Mouse (Mus musculus): ENCODE results near the gene E130218I03Rik. TPM values are rescaled to one million over a fixed set of nuclear protein-coding genes. Genes with fewer than 3 reads are reported as not detected.
A peak's percentile ranks its signal among the peaks of the same experiment; 100 is the strongest.

E130218I03Rik gene
- polyA plus RNA-seq, 1 experiment: not detected

DNA sequence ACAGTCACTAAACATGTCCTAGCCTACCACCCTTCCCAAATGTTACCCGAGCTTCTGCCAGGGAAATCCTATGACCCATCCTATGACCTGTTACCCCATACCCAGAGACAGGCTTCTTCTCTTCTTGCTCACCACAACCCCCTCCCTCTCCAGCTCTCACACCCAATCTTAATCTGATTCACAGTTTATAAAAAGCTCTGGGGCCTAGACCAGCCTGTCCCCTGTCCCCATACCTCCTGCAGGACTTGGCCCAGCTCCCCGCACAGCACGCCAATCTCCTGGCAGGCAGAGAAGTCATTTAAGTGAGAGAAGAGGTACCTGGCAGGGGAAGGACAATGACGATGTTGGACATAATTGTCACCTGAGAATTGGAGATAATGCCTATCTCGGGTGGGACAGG, 8.6 kb upstream of the E130218I03Rik start:
- H3K9me3 ChIP-seq (ENCODE audit: control insufficient read depth, low read length): no peaks in the 10 kb centered on the region
- peaks cover 34% of the 10 kb centered on the region for H3K27me3 ChIP-seq (ENCODE audit: control insufficient read depth)
- H3K4me3 ChIP-seq (replicated peaks): no peak overlapping the region
- H3K36me3 ChIP-seq (ENCODE audit: control insufficient read depth): no peaks in the 10 kb centered on the region
- H3K4me1 ChIP-seq (ENCODE audit: control insufficient read depth): peaks cover 13% of the 10 kb centered on the region
- TF ChIP-seq GATA1 (IDR thresholded peaks at IDR 0.05; ENCODE audit: low read length): no peak
- no peak for TF ChIP-seq TAL1 (IDR thresholded peaks at IDR 0.05; ENCODE audit: low read length)

DNA sequence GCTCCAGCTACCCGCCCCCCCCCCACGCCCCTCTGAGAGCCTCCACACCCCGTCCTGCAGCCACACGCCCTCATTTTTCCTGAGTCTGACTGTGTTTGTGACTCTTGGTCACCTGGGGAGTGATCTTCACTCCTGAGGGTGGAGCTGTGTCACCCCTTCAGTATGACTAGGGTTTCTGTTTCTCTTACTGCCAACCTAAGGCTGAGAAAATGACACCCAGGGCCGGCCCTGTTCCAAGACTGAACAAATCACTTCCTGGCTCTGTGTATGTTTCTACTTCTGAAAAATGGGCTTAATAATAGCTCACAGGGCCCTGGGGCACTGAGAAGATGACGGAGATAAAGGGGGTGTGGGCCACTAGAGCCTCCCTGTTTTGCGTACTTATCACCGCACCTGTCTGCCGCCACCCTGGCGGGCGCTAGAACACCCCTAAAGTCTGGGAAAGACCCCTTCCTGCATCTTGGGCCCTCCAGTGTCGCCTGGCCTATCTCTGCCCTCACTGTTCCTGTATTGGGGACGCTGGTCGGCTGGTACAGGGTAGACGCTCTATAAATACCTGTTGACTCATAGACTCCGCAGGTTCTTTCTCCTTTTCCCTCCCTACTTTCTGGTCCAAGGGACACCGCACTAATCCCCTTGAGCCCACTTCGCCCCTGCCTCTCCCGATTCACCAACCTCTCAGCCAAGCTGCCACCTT, 5.7 kb upstream of the E130218I03Rik start:
- Histone ChIP-seq H3K4me1 (ENCODE audit: control insufficient read depth) (peaks cover 13% of the 10 kb centered on the region), H3K36me3 (ENCODE audit: control insufficient read depth) (no peaks in the 10 kb centered on the region), H3K27me3 (ENCODE audit: control insufficient read depth) (peaks cover 32% of the 10 kb centered on the region), H3K9me3 (ENCODE audit: control insufficient read depth, low read length) (no peaks in the 10 kb centered on the region), H3K4me3 (replicated peaks) (no peak overlapping the region)
- TF ChIP-seq GATA1 (IDR thresholded peaks at IDR 0.05; ENCODE audit: low read length): no peak
- TF ChIP-seq TAL1 (IDR thresholded peaks at IDR 0.05; ENCODE audit: low read length): no peak

DNA sequence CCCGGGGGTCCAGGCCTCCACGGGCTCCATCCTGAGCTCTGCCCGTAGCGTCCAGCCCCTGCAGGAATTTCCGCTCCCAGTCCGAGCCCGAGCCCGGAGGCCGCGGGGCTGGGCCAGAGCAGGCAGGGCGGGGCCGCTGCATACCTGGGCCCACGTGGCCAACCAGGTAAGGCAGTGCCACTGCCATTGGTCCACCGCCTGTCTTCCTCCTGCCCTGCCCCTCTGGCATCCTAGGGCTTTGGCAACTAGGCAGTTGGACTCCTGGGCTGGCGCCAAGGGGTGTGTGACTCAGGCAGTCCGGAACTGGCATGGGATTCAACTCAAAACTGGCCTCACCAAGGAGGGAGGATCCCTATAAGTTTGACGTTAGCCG, 5.2 kb upstream of the E130218I03Rik start, which contains the start of gene Cnksr1:
Gene Cnksr1, minus strand, starts transcription at position 121 of the 373 bp plus-strand sequence.
- no peaks in the 10 kb centered on the region for H3K36me3 ChIP-seq (ENCODE audit: control insufficient read depth)
- peaks cover 32% of the 10 kb centered on the region for H3K27me3 ChIP-seq (ENCODE audit: control insufficient read depth)
- TF ChIP-seq GATA1 (IDR thresholded peaks at IDR 0.05; ENCODE audit: low read length) (no peak), TAL1 (IDR thresholded peaks at IDR 0.05; ENCODE audit: low read length) (no peak)
- H3K4me3 ChIP-seq (replicated peaks): no peak within 1 kb of the TSS
- H3K9me3 ChIP-seq (ENCODE audit: control insufficient read depth, low read length): no peaks in the 10 kb centered on the region
- H3K4me1 ChIP-seq (ENCODE audit: control insufficient read depth): peaks cover 13% of the 10 kb centered on the region

DNA sequence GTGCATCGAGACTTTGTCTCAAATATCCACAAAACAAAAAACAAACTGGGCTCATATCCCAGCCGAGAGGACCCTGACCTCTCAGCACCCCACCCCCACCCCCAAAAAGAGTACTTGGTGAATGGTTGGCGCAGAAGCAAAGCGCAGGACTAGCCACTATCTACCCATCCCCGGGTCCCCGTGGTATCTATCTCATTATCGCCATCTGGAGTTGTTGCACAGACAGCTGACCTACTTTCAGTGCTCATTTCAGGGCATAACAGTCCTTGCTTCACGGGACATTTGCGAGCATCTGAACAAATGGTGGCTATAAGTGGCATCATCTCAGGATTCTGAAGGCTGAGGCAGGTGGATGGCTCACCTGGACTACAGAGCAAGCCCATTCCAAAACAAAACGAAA, 4.8 kb upstream of the E130218I03Rik start:
- Histone ChIP-seq H3K4me3 (replicated peaks) (no peak overlapping the region), H3K27me3 (ENCODE audit: control insufficient read depth) (peaks cover 29% of the 10 kb centered on the region), H3K4me1 (ENCODE audit: control insufficient read depth) (peaks cover 15% of the 10 kb centered on the region), H3K9me3 (ENCODE audit: control insufficient read depth, low read length) (no peaks in the 10 kb centered on the region), H3K36me3 (ENCODE audit: control insufficient read depth) (peaks cover 3% of the 10 kb centered on the region; the same call in 1 of the 2 replicates)
- TF ChIP-seq GATA1 (IDR thresholded peaks at IDR 0.05; ENCODE audit: low read length) (no peak), TAL1 (IDR thresholded peaks at IDR 0.05; ENCODE audit: low read length) (no peak)

DNA sequence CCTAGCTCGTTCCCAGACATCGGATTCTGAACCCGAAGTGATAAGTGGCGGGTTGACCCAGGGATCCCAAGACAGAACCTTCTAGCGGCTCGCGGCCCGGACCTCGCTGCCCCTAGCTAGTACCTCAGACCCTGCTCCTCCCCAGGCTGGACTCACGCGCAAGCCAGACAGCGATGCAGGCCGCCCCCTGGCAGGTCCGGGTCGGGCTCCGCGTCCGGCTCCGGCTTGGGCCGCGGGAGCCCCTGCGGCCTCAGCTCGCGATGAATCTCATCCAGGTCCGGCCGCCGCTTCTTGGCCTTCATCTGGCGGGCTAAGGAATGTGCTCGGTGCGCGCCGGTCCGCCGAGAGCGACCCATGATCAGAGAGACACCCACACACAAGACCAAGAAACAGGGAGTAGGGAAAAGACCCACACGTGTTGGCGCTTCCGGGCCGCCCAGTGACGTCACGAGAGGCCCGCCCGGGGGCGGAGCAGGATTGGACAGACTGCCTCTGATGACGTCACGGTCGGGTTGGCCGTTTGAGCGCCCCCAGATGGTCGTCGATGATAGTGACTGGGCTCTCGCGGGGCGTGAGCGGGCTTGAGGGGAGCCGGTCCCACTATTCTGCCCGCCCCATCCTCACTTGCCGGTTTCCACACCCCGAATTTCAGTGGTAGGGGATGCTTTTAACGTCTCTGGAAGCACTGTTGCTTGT, 1.8 kb downstream of the E130218I03Rik start, which contains the start of gene Zfp593:
Gene Zfp593, minus strand, starts transcription at position 445 of the 696 bp plus-strand sequence.
- Histone ChIP-seq H3K36me3 (ENCODE audit: control insufficient read depth) (peaks cover 7% of the 10 kb centered on the region), H3K9me3 (ENCODE audit: control insufficient read depth, low read length) (no peaks in the 10 kb centered on the region), H3K4me1 (ENCODE audit: control insufficient read depth) (peaks cover 29% of the 10 kb centered on the region), H3K27me3 (ENCODE audit: control insufficient read depth) (peaks cover 43% of the 10 kb centered on the region), H3K4me3 (replicated peaks) (peak within 1 kb of the TSS; percentile 83)
- TF ChIP-seq TAL1 (IDR thresholded peaks at IDR 0.05; ENCODE audit: low read length) (no peak; the same call in 2 of the 3 replicates), GATA1 (IDR thresholded peaks at IDR 0.05; ENCODE audit: low read length) (no peak; the same call in 1 of the 2 replicates)

- TF ChIP-seq TAL1 (IDR thresholded peaks at IDR 0.05; ENCODE audit: low read length) (no peak), GATA1 (IDR thresholded peaks at IDR 0.05; ENCODE audit: low read length) (no peak)
- H3K27me3 ChIP-seq (ENCODE audit: control insufficient read depth): peaks cover 53% of the 10 kb centered on the region
- peaks cover 37% of the 10 kb centered on the region for H3K4me1 ChIP-seq (ENCODE audit: control insufficient read depth)
- no peak overlapping the region for H3K4me3 ChIP-seq (replicated peaks)
- peaks cover 3% of the 10 kb centered on the region; the same call in 1 of the 2 replicates for H3K9me3 ChIP-seq (ENCODE audit: control insufficient read depth, low read length)
- peaks cover 7% of the 10 kb centered on the region for H3K36me3 ChIP-seq (ENCODE audit: control insufficient read depth)
Measured at GRCm38 (mm10) chr4:134246256-134246655, 2.8 kb downstream of the E130218I03Rik start.

DNA sequence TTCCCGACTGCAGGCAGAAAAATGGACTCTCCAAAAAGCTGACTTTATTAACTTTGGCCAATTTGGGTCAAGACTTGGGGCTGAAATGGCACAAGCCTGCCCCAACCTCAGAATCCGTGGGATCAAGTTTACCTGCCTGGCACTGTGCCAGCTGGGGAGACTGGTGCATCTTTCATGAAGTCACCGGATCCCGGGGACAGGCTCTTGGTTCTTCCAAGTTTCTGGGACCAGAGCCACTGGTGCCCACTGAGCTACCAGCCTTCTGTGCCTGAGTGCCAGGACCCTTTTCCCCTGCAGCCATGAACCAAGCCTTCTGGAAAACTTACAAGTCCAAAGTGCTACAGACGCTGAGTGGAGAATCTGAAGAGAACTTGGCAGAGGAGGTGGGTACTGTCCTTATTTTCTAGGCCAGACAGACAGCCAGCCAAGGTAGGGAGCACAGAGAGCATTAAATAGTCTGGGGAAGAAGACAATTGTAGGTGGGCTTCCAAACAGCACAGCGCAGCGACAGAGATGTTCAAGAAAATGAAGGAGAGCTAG, 3.3 kb downstream of the E130218I03Rik start, which contains the start of gene Gm30191:
Gene Gm30191, plus strand, starts transcription at position 217 of the 540 bp plus-strand sequence.
- Histone ChIP-seq H3K27me3 (ENCODE audit: control insufficient read depth) (peaks cover 58% of the 10 kb centered on the region), H3K9me3 (ENCODE audit: control insufficient read depth, low read length) (peaks cover 3% of the 10 kb centered on the region; the same call in 1 of the 2 replicates), H3K4me3 (replicated peaks) (peak within 1 kb of the TSS; percentile 83), H3K36me3 (ENCODE audit: control insufficient read depth) (peaks cover 7% of the 10 kb centered on the region), H3K4me1 (ENCODE audit: control insufficient read depth) (peaks cover 42% of the 10 kb centered on the region)
- TF ChIP-seq GATA1 (IDR thresholded peaks at IDR 0.05; ENCODE audit: low read length) (no peak), TAL1 (IDR thresholded peaks at IDR 0.05; ENCODE audit: low read length) (no peak)

- H3K36me3 ChIP-seq (ENCODE audit: control insufficient read depth): no peaks in the 10 kb centered on the region
- H3K4me1 ChIP-seq (ENCODE audit: control insufficient read depth): peaks cover 38% of the 10 kb centered on the region
- H3K27me3 ChIP-seq (ENCODE audit: control insufficient read depth): peaks cover 87% of the 10 kb centered on the region
- peaks cover 3% of the 10 kb centered on the region; the same call in 1 of the 2 replicates for H3K9me3 ChIP-seq (ENCODE audit: control insufficient read depth, low read length)
- no peak overlapping the region for H3K4me3 ChIP-seq (replicated peaks)
- TF ChIP-seq TAL1 (IDR thresholded peaks at IDR 0.05; ENCODE audit: low read length) (no peak), GATA1 (IDR thresholded peaks at IDR 0.05; ENCODE audit: low read length) (no peak)
Measured at GRCm38 (mm10) chr4:134249651-134250050, 6.2 kb downstream of the E130218I03Rik start.

Measured in erythroblast, embryonic 14.5 days (primary cell).